Mouse (Mus musculus) layer of hippocampus, postnatal 14 days (tissue): ENCODE measurements at regions not wholly inside any gene's neighbourhood (a gene's known extent, or its start where the extent isn't known, plus 50 kb on each side); places are given as distances from the start of the nearest gene placed in this dataset.

Experiments used
- DNase-seq, 2 experiments: peaks; one replicate each; pipeline ENCODE4 v3.0.0; 2021 to 2022; ENCODE audit warnings: low spot score in 2 of 2, mixed read lengths in 1 of 2

GRCm38 (mm10) chr5:58822704-58823103, 1104.9 kb downstream of the Pcdh7 start:
- DNase-seq = no peak

- DNase-seq = peak in 1 of 2 experiments; percentile 1
Measured at GRCm38 (mm10) chr5:58825970-58826369, 1108.2 kb downstream of the Pcdh7 start.

DNA sequence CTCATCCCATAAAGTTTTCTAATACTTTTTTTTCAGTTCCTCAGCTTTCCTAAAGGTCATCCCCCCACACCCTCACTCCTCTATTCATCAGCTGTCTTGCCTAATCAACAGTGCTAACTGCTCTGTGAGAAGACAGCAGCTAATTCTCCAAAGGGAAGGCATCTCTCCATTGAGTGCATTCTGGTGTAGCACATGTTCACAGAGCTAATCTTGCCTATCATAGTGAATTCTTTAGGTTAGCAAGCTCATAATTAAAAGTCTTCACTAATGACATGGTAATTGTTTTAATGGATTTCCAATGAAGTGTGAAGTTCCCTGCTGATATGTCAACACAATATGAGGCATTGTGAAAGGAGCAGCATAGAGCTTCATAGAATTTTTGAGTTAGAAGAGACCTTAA, 1129.2 kb downstream of the Pcdh7 start:
- DNase-seq = no peak

DNA sequence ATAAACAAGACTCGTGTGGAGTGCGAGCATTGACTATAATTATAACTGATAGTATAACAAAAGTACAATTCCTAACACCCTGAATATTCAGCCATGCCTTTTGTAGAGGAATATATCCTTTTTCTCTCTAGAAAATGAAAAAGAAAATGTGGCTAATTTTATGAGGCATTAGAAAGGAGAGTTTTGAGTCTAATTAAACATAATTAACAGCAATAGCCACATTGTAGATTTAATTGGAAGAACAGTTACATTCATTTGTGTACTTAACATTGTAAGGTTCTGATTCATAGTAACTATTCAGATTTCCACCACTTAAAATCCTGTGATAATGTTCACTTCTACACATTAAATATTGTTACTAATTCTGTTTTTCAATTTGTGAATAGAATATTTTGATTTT, 1140.2 kb downstream of the Pcdh7 start:
- no peak for DNase-seq

GRCm38 (mm10) chr5:58893493-58893892, 1175.7 kb downstream of the Pcdh7 start:
- no peak for DNase-seq

- DNase-seq = no peak
Measured at GRCm38 (mm10) chr5:58941436-58941835, 1223.7 kb downstream of the Pcdh7 start.

DNA sequence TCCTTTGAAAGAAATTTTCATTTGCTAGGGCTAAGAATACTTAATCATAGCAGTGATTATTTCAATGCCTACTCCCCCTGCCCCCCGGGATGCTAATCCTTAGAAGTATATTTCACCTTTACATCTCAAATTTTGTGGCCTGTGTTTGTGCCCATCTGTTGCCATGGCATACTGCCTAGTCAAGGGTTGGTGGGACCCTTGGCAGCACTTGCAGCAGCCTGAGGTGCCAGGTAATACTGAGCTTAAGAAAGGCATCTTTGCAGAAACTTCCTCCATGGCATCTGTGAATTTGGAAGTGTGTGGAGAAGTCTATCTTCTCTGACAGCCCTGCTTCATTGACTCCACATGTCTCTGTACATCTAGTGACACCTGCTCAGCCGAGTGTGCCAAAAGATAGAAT, 1257.5 kb downstream of the Pcdh7 start:
- DNase-seq = no peak

DNA sequence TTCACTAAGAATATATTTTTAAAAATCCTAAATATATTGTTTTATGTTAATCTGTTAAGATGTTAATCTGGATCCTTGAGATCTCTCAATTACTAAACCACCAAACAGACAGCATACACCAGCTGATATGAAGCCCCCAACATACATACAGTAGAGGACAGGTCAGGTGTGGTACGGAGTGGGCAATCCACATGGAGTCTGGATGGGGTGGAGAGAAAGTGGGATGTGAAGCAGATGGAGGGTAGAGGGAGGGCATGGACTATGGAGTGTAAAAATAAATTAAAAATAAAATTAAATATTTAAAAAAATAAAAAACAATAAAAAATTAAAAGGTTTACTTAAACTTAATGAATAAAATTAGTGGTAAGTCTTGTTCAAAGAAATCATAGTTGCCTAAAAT, 1270.0 kb downstream of the Pcdh7 start:
- no peak for DNase-seq
